Mouse (Mus musculus) heart, adult 2 months (tissue): ENCODE data around the gene Ube2b. TPM values are rescaled to one million over a fixed set of nuclear protein-coding genes. Genes with fewer than 3 reads are reported as not detected.

Experiments used
- DNase-seq, 2 experiments: peaks; one replicate each; pipeline ENCODE4 v3.0.0; 2021
- H3K27ac ChIP-seq: fragments of 200-600 bp; 2 replicates; pipeline ENCODE4 v1.8.1; 2022
- H3K27me3 ChIP-seq: fragments of 200-500 bp; 2 replicates; pipeline ENCODE4 v1.6.1; 2012; ENCODE audit warnings: mild to moderate bottlenecking, low read length, inconsistent platforms, mixed read lengths; ENCODE audit not compliant: control insufficient read depth, insufficient read depth
- H3K36me3 ChIP-seq: fragments of 200-500 bp; 2 replicates; pipeline ENCODE4 v1.6.1; 2012; ENCODE audit warnings: low read length, inconsistent platforms; ENCODE audit not compliant: control insufficient read depth, insufficient read depth
- H3K4me1 ChIP-seq: fragments of 200-500 bp; 2 replicates; pipeline ENCODE4 v1.6.1; 2011; ENCODE audit warnings: low read length; ENCODE audit not compliant: control insufficient read depth, insufficient read depth
- H3K4me3 ChIP-seq: fragments of 200-600 bp; 2 replicates; pipeline ENCODE4 v1.8.1; 2022
- H3K79me2 ChIP-seq: fragments of 200-500 bp; replicated peaks from 2 replicates; pipeline ENCODE4 v1.6.1; 2012; ENCODE audit warnings: mild to moderate bottlenecking, inconsistent platforms, low read length, moderate library complexity, mixed read lengths; ENCODE audit not compliant: control insufficient read depth, insufficient read depth
- H3K9ac ChIP-seq: fragments of 200-500 bp; 2 replicates; pipeline ENCODE4 v1.6.1; 2012; ENCODE audit warnings: low read depth, mild to moderate bottlenecking, control low read depth, inconsistent platforms, low read length, mixed read lengths
- CTCF ChIP-seq: fragments of 200-600 bp; IDR thresholded peaks from 2 replicates; pipeline ENCODE4 v1.8.1; 2022; ENCODE audit warnings: antibody characterized with exemption, mild to moderate bottlenecking, moderate library complexity
- EP300 ChIP-seq: fragments of 200-500 bp; IDR thresholded peaks from 2 replicates; pipeline ENCODE4 v1.6.1; 2011; ENCODE audit warnings: low read depth, low read length, control low read depth; ENCODE audit not compliant: insufficient read depth
- POLR2A ChIP-seq: fragments of 200-500 bp; IDR thresholded peaks from 2 replicates; pipeline ENCODE4 v1.6.1; 2011; ENCODE audit warnings: mild to moderate bottlenecking, low read depth, low read length, control low read depth; ENCODE audit not compliant: insufficient read depth
- WGBS: fragments of 180-500 bp; shearing (Covaris S2); methylation state at CpG from one replicate; pipeline ENCODE4 v1.1.7; 2018; 5-methylcytosine and 5-hydroxymethylcytosine counted together
- intact Hi-C: fragments of 180-260 bp; cut with DNase I; formaldehyde crosslinking; loops from one replicate; pipeline ENCODE4 v1.15.1; 2025
- polyA plus RNA-seq: library from polyadenylated mRNA; depleted of rRNA; stranded (reverse); fragments of >200 nt; gene quantifications from 2 replicates; pipeline ENCODE4 v1.2.3, GENCODE M21; 2012
- total RNA-seq, 2 experiments: library from RNA; stranded (reverse); gene quantifications; 2 replicates each; pipeline ENCODE4 v1.2.3; 2021

Ube2b gene
- total and polyA plus RNA-seq, 3 experiments: 197 to 344 (median 265) TPM

GRCm38 (mm10) chr11:52001341-52001740 lies 779 bp upstream of the Ube2b start:
- Histone ChIP-seq H3K4me1 (peaks cover 5% of the 10 kb centered on the region), H3K4me3 (no peak overlapping the region), H3K9ac (no peak overlapping the region), H3K27ac (peak overlapping the region; percentile 100), H3K27me3 (no peaks in the 10 kb centered on the region), H3K36me3 (peaks cover 27% of the 10 kb centered on the region), H3K79me2 (peaks cover 4% of the 10 kb centered on the region)
- TF ChIP-seq POLR2A (no peak), EP300 (no peak), CTCF (no peak)
- peak in 1 of 2 experiments; percentile 12 for DNase-seq
- intact Hi-C loops: loop anchor here (2.0 to 10.0 kb wide), 5 partner anchors 35 to 397 kb away; partner anchors contain the start of genes Cdkn2aipnl, Hnrnpab, Ppp2ca and Sar1b
- 67% methylated on average over 10 of the region's 10 CpGs for WGBS

- TF ChIP-seq POLR2A (peak; percentile 19; the same call in 1 of the 2 replicates), CTCF (no peak), EP300 (no peak)
- Histone ChIP-seq H3K9ac (peak overlapping the region; percentile 95), H3K4me1 (peaks cover 5% of the 10 kb centered on the region), H3K79me2 (peaks cover 6% of the 10 kb centered on the region), H3K4me3 (peak overlapping the region; percentile 92), H3K36me3 (peaks cover 41% of the 10 kb centered on the region), H3K27me3 (no peaks in the 10 kb centered on the region), H3K27ac (peak overlapping the region; percentile 100)
- DNase-seq: peak; percentile 77 to 82
- intact Hi-C loops: loop anchor here (1.0 to 10.0 kb wide), 6 partner anchors 33 to 395 kb away; partner anchors contain the start of genes Cdkn2aipnl, Hnrnpab, Ppp2ca and Sar1b
- WGBS: under 1% methylated on average over 29 of the region's 29 CpGs
Observed at GRCm38 (mm10) chr11:51999611-52000289, 812 bp downstream of the Ube2b start.

GRCm38 (mm10) chr11:51971644-51972043 lies 28.9 kb downstream of the Ube2b start:
- no peak overlapping the region for H3K27ac ChIP-seq
- no peaks in the 10 kb centered on the region for H3K27me3 ChIP-seq
- H3K79me2 ChIP-seq: no peaks in the 10 kb centered on the region
- TF ChIP-seq CTCF (no peak), POLR2A (no peak), EP300 (no peak)
- DNase-seq: no peak
- no peak overlapping the region for H3K4me3 ChIP-seq
- intact Hi-C loops: no loop called here
- WGBS: 95% methylated on average over 6 of the region's 6 CpGs
- no peak overlapping the region for H3K9ac ChIP-seq
- H3K36me3 ChIP-seq: no peaks in the 10 kb centered on the region
- H3K4me1 ChIP-seq: peaks cover 2% of the 10 kb centered on the region

GRCm38 (mm10) chr11:51969511-51969910 lies 31.1 kb downstream of the Ube2b start:
- Histone ChIP-seq H3K4me1 (peaks cover 2% of the 10 kb centered on the region), H3K79me2 (no peaks in the 10 kb centered on the region), H3K27me3 (no peaks in the 10 kb centered on the region), H3K27ac (no peak overlapping the region), H3K36me3 (no peaks in the 10 kb centered on the region), H3K4me3 (no peak overlapping the region), H3K9ac (no peak overlapping the region)
- 97% methylated on average over 2 of the region's 2 CpGs for WGBS
- DNase-seq: no peak
- intact Hi-C loops: no loop called here
- TF ChIP-seq EP300 (no peak), POLR2A (no peak), CTCF (no peak)

- no peak for TF ChIP-seq POLR2A
- TF ChIP-seq CTCF: no peak
- TF ChIP-seq EP300: no peak
- Histone ChIP-seq H3K79me2 (no peaks in the 10 kb centered on the region), H3K36me3 (no peaks in the 10 kb centered on the region), H3K27ac (no peak overlapping the region), H3K27me3 (no peaks in the 10 kb centered on the region), H3K9ac (no peak overlapping the region), H3K4me1 (peaks cover 2% of the 10 kb centered on the region), H3K4me3 (no peak overlapping the region)
- WGBS: 85% methylated on average over 9 of the region's 9 CpGs
- intact Hi-C loops: no loop called here
- no peak for DNase-seq
Observed at GRCm38 (mm10) chr11:51968896-51969295, 31.7 kb downstream of the Ube2b start.

- no peaks in the 10 kb centered on the region for H3K27me3 ChIP-seq
- H3K4me1 ChIP-seq: peaks cover 2% of the 10 kb centered on the region
- WGBS: 2% methylated on average over 63 of the region's 63 CpGs
- H3K79me2 ChIP-seq: no peaks in the 10 kb centered on the region
- H3K27ac ChIP-seq: peak within 1 kb of the TSS; percentile 75
- H3K36me3 ChIP-seq: no peaks in the 10 kb centered on the region
- peak; percentile 95 to 99 for DNase-seq
- peak within 1 kb of the TSS; percentile 73 for H3K4me3 ChIP-seq
- TF ChIP-seq POLR2A (0 out of 2 replicates have a peak, but pooled peaks have one; percentile 50), CTCF (peak; percentile 93), EP300 (peak; percentile 89; the same call in 1 of the 2 replicates)
- intact Hi-C loops: loop anchor here (1.0 to 2.0 kb wide), 4 partner anchors 33 to 147 kb away; partner anchors contain the start of gene Ube2b
- H3K9ac ChIP-seq: peak within 1 kb of the TSS; percentile 75
Observed at GRCm38 (mm10) chr11:51967443-51968401, 32.8 kb downstream of the Ube2b start, which contains the start of gene Cdkn2aipnl. Gene Cdkn2aipnl, plus strand, starts transcription at chr11:51967661.
